Mouse (Mus musculus): ENCODE measurements around the gene Wdr66.

DNA sequence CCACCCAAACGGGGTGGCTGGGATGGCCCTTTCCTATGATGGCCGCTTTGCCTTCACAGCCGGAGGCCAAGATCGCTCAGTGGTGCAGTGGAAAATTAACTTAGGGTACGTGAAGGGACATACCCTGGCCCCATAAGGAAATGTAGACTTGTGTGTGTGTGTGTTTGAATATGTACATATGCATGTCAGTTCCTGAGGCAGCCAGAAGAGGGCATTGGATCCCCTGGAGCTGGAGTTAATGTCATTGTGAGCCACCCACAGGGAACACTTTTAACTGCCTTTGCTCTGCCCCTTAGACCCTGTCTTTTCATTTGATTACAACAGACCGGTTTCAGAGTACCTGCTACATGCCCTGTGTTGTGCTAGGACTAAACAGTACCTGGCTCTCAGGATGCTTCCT is 46.6 kb downstream of the Wdr66 start:
- TF ChIP-seq ZNF384 (IDR thresholded peaks at IDR 0.05; ENCODE audit: low read depth, low read length) = no peak
- TF ChIP-seq CTCF (conservative IDR thresholded peaks at IDR 0.05 in 1 of 2, IDR thresholded peaks at IDR 0.05 in 1 of 2; ENCODE audit: low read depth in 2 of 2, low read length in 2 of 2) = peak; percentile 57 to 58
- no peak for TF ChIP-seq CHD1 (IDR thresholded peaks at IDR 0.05; ENCODE audit: low read depth, low read length)
- TF ChIP-seq KAT2A (IDR thresholded peaks at IDR 0.05; ENCODE audit: insufficient replicate concordance, low read length) = no peak
- no peak for TF ChIP-seq POLR2A (IDR thresholded peaks at IDR 0.05; ENCODE audit: low read depth, low read length)
- TF ChIP-seq GABPA (IDR thresholded peaks at IDR 0.05; ENCODE audit: insufficient replicate concordance, low read depth, low read length) = no peak

Data from CH12.LX (cell line).